Mouse (Mus musculus) small intestine, adult 2 months (tissue): ENCODE data around the gene Sema7a. TPM values are rescaled to one million over a fixed set of nuclear protein-coding genes. Genes with fewer than 3 reads are reported as not detected.
A peak's percentile ranks its signal among the peaks of the same experiment; 100 is the strongest.

Source experiments
- H3K27ac ChIP-seq: fragments of 200-500 bp; 2 replicates; pipeline ENCODE4 v1.5.1; 2012; ENCODE audit warnings: low read depth, low read length, control low read depth, inconsistent platforms; ENCODE audit not compliant: insufficient read depth
- H3K27me3 ChIP-seq: fragments of 200-500 bp; 2 replicates; pipeline ENCODE4 v1.6.1; 2012; ENCODE audit warnings: mild to moderate bottlenecking, moderate library complexity, low read length, inconsistent platforms; ENCODE audit not compliant: control insufficient read depth, insufficient read depth
- H3K36me3 ChIP-seq: fragments of 200-500 bp; 2 replicates; pipeline ENCODE4 v1.6.1; 2012; ENCODE audit warnings: mild to moderate bottlenecking, low read length, control low read depth, inconsistent platforms; ENCODE audit not compliant: control insufficient read depth, insufficient read depth
- H3K4me1 ChIP-seq: fragments of 200-500 bp; 2 replicates; pipeline ENCODE4 v1.6.1; 2012; ENCODE audit warnings: low read length, inconsistent platforms, mixed read lengths; ENCODE audit not compliant: control insufficient read depth, insufficient read depth, insufficient read length
- H3K4me3 ChIP-seq: fragments of 200-500 bp; 2 replicates; pipeline ENCODE4 v1.5.1; 2012; ENCODE audit warnings: low read depth, mild to moderate bottlenecking, control low read depth, inconsistent platforms, low read length, moderate library complexity
- CTCF ChIP-seq: fragments of 200-500 bp; IDR thresholded peaks from 2 replicates; pipeline ENCODE4 v1.5.1; 2012; ENCODE audit warnings: low read depth, mild to moderate bottlenecking, control low read depth, inconsistent platforms, low read length, moderate library complexity, mixed read lengths; ENCODE audit not compliant: insufficient replicate concordance, insufficient read length; ENCODE audit errors: extremely low read depth
- POLR2A ChIP-seq: fragments of 200-500 bp; IDR thresholded peaks from 2 replicates; pipeline ENCODE4 v1.6.1; 2012; ENCODE audit warnings: low read depth, mild to moderate bottlenecking, control low read depth, inconsistent platforms, low read length, moderate library complexity
- WGBS: fragments of 180-500 bp; shearing (Covaris S2); methylation state at CpG from one replicate; pipeline ENCODE4 v1.1.7; 2018; 5-methylcytosine and 5-hydroxymethylcytosine counted together
- polyA plus RNA-seq: library from polyadenylated mRNA; depleted of rRNA; stranded (reverse); fragments of >200 nt; gene quantifications from 2 replicates; pipeline ENCODE4 v1.2.3, GENCODE M21; 2012

Sema7a gene
- polyA plus RNA-seq, 1 experiment, result 52.6 TPM

GRCm38 (mm10) chr9:57965281-57966185 lies 25.6 kb downstream of the Sema7a start:
- TF ChIP-seq CTCF (no peak), POLR2A (no peak)
- 34% methylated on average over 12 of the region's 12 CpGs for WGBS
- H3K36me3 ChIP-seq, result peaks cover 13% of the 10 kb centered on the region
- H3K4me1 ChIP-seq, result peaks cover 55% of the 10 kb centered on the region
- H3K27me3 ChIP-seq, result no peaks in the 10 kb centered on the region
- H3K4me3 ChIP-seq, result no peak overlapping the region
- peak overlapping the region; percentile 5; the same call in 1 of the 2 replicates for H3K27ac ChIP-seq

- WGBS, result 82% methylated on average over 14 of the region's 14 CpGs
- peak overlapping the region; percentile 95 for H3K27ac ChIP-seq
- no peak for TF ChIP-seq POLR2A
- no peak for TF ChIP-seq CTCF
- no peaks in the 10 kb centered on the region for H3K36me3 ChIP-seq
- no peak overlapping the region for H3K4me3 ChIP-seq
- H3K27me3 ChIP-seq, result no peaks in the 10 kb centered on the region
- peaks cover 61% of the 10 kb centered on the region for H3K4me1 ChIP-seq
Measured at GRCm38 (mm10) chr9:57967237-57967960, 27.5 kb downstream of the Sema7a start.

GRCm38 (mm10) chr9:57968166-57968771 lies 28.4 kb downstream of the Sema7a start:
- no peaks in the 10 kb centered on the region for H3K27me3 ChIP-seq
- no peak overlapping the region for H3K4me3 ChIP-seq
- 57% methylated on average over 9 of the region's 9 CpGs for WGBS
- H3K4me1 ChIP-seq, result peaks cover 69% of the 10 kb centered on the region
- H3K36me3 ChIP-seq, result no peaks in the 10 kb centered on the region
- TF ChIP-seq POLR2A (no peak), CTCF (no peak)
- H3K27ac ChIP-seq, result peak overlapping the region; percentile 95

GRCm38 (mm10) chr9:57968783-57969542 lies 29.1 kb downstream of the Sema7a start:
- Histone ChIP-seq H3K36me3 (no peaks in the 10 kb centered on the region), H3K27ac (peak overlapping the region; percentile 95), H3K27me3 (no peaks in the 10 kb centered on the region), H3K4me3 (no peak overlapping the region), H3K4me1 (peaks cover 69% of the 10 kb centered on the region)
- TF ChIP-seq CTCF (no peak), POLR2A (no peak)
- 38% methylated on average over 8 of the region's 8 CpGs for WGBS

GRCm38 (mm10) chr9:57969736-57970495 lies 30.0 kb downstream of the Sema7a start:
- 56% methylated on average over 11 of the region's 11 CpGs for WGBS
- Histone ChIP-seq H3K4me1 (peaks cover 69% of the 10 kb centered on the region), H3K4me3 (no peak overlapping the region), H3K27ac (peak overlapping the region; percentile 95), H3K36me3 (no peaks in the 10 kb centered on the region), H3K27me3 (no peaks in the 10 kb centered on the region)
- TF ChIP-seq CTCF, result no peak

- Histone ChIP-seq H3K27me3 (no peaks in the 10 kb centered on the region), H3K4me1 (peaks cover 65% of the 10 kb centered on the region), H3K27ac (no peak overlapping the region), H3K36me3 (no peaks in the 10 kb centered on the region), H3K4me3 (no peak overlapping the region)
- no peak for TF ChIP-seq POLR2A
- 93% methylated on average over 5 of the region's 5 CpGs for WGBS
Measured at GRCm38 (mm10) chr9:57971413-57971812, 31.5 kb downstream of the Sema7a start.
